Mouse (Mus musculus) thymus, adult 2 months (tissue): ENCODE measurements around the gene Ckap2. TPM values are rescaled to one million over a fixed set of nuclear protein-coding genes. Genes with fewer than 3 reads are reported as not detected.

ENCODE experiments used
- DNase-seq: peaks from one replicate; pipeline ENCODE4 v3.0.0; 2021
- H3K27ac ChIP-seq: fragments of 200-500 bp; 2 replicates; pipeline ENCODE4 v1.5.1; 2012; ENCODE audit warnings: low read length, control low read depth; ENCODE audit not compliant: control insufficient read depth, insufficient read depth
- H3K27me3 ChIP-seq: fragments of 200-500 bp; 2 replicates; pipeline ENCODE4 v1.6.1; 2012; ENCODE audit warnings: mild to moderate bottlenecking, low read length, moderate library complexity, mixed read lengths; ENCODE audit not compliant: control insufficient read depth, insufficient read depth
- H3K36me3 ChIP-seq: fragments of 200-500 bp; 2 replicates; pipeline ENCODE4 v1.6.1; 2012; ENCODE audit warnings: mild to moderate bottlenecking, low read length, moderate library complexity; ENCODE audit not compliant: control insufficient read depth, insufficient read depth
- H3K4me1 ChIP-seq: fragments of 200-500 bp; replicated peaks from 2 replicates; pipeline ENCODE4 v1.6.1; 2012; ENCODE audit warnings: low read length; ENCODE audit not compliant: control insufficient read depth, insufficient read depth
- H3K4me3 ChIP-seq: fragments of 200-500 bp; 2 replicates; pipeline ENCODE4 v1.5.1; 2012; ENCODE audit warnings: mild to moderate bottlenecking, low read length, control low read depth, moderate library complexity; ENCODE audit not compliant: control insufficient read depth, insufficient read depth
- CTCF ChIP-seq: fragments of 200-500 bp; IDR thresholded peaks from 2 replicates; pipeline ENCODE4 v1.5.1; 2012; ENCODE audit warnings: mild to moderate bottlenecking, control low read depth, low read length, moderate library complexity, borderline replicate concordance; ENCODE audit not compliant: control insufficient read depth, poor library complexity, insufficient read depth; ENCODE audit errors: extremely low read depth
- POLR2A ChIP-seq: fragments of 200-500 bp; IDR thresholded peaks from 2 replicates; pipeline ENCODE4 v1.6.1; 2012; ENCODE audit warnings: mild to moderate bottlenecking, low read length, control low read depth, moderate library complexity; ENCODE audit not compliant: control insufficient read depth, poor library complexity, insufficient read depth; ENCODE audit errors: extremely low read depth
- WGBS: fragments of 180-500 bp; shearing (Covaris S2); methylation state at CpG from one replicate; pipeline ENCODE4 v1.1.7; 2018; 5-methylcytosine and 5-hydroxymethylcytosine counted together
- polyA plus RNA-seq: library from polyadenylated mRNA; depleted of rRNA; stranded (reverse); fragments of >200 nt; gene quantifications from 2 replicates; pipeline ENCODE4 v1.2.3, GENCODE M21; 2012

The Ckap2 gene
- polyA plus RNA-seq, 1 experiment: 13.6 TPM

- Histone ChIP-seq H3K27ac (no peak overlapping the region), H3K4me1 (no peaks in the 10 kb centered on the region), H3K4me3 (no peak overlapping the region), H3K27me3 (no peaks in the 10 kb centered on the region), H3K36me3 (no peaks in the 10 kb centered on the region)
- TF ChIP-seq CTCF: no peak
- no peak for TF ChIP-seq POLR2A
- 95% methylated on average over 11 of the region's 11 CpGs for WGBS
- no peak for DNase-seq
Measured at GRCm38 (mm10) chr8:22149643-22150344, 35.8 kb downstream of the Ckap2 start.

- WGBS: 99% methylated on average over 7 of the region's 7 CpGs
- no peak for DNase-seq
- no peaks in the 10 kb centered on the region for H3K4me1 ChIP-seq
- no peaks in the 10 kb centered on the region for H3K27me3 ChIP-seq
- H3K27ac ChIP-seq: no peak overlapping the region
- no peaks in the 10 kb centered on the region for H3K36me3 ChIP-seq
- H3K4me3 ChIP-seq: no peak overlapping the region
- TF ChIP-seq POLR2A: no peak
- TF ChIP-seq CTCF: no peak
Measured at GRCm38 (mm10) chr8:22148367-22148740, 37.3 kb downstream of the Ckap2 start.

- H3K27ac ChIP-seq: no peak overlapping the region
- no peak for DNase-seq
- TF ChIP-seq POLR2A: no peak
- TF ChIP-seq CTCF: no peak
- 89% methylated on average over 9 of the region's 9 CpGs for WGBS
- no peaks in the 10 kb centered on the region for H3K4me1 ChIP-seq
- H3K27me3 ChIP-seq: no peaks in the 10 kb centered on the region
- no peaks in the 10 kb centered on the region for H3K36me3 ChIP-seq
- H3K4me3 ChIP-seq: no peak overlapping the region
Measured at GRCm38 (mm10) chr8:22147706-22148366, 37.8 kb downstream of the Ckap2 start.

GRCm38 (mm10) chr8:22145831-22146230 is 39.8 kb downstream of the Ckap2 start:
- Histone ChIP-seq H3K36me3 (no peaks in the 10 kb centered on the region), H3K4me1 (no peaks in the 10 kb centered on the region), H3K4me3 (no peak overlapping the region), H3K27me3 (no peaks in the 10 kb centered on the region), H3K27ac (no peak overlapping the region)
- no peak for TF ChIP-seq POLR2A
- TF ChIP-seq CTCF: no peak
- WGBS: 94% methylated on average over 6 of the region's 6 CpGs
- no peak for DNase-seq

- 97% methylated on average over 1 of the region's 1 CpGs for WGBS
- no peaks in the 10 kb centered on the region for H3K27me3 ChIP-seq
- TF ChIP-seq CTCF (no peak), POLR2A (no peak)
Measured at GRCm38 (mm10) chr8:22143764-22144491, 41.7 kb downstream of the Ckap2 start.

GRCm38 (mm10) chr8:22142592-22142991 is 43.0 kb downstream of the Ckap2 start:
- no peaks in the 10 kb centered on the region for H3K27me3 ChIP-seq
- WGBS: 96% methylated on average over 4 of the region's 4 CpGs
- H3K27ac ChIP-seq: no peak overlapping the region
- no peak overlapping the region for H3K4me3 ChIP-seq
- DNase-seq: no peak
- H3K4me1 ChIP-seq: no peaks in the 10 kb centered on the region
- TF ChIP-seq CTCF (no peak), POLR2A (no peak)
- no peaks in the 10 kb centered on the region for H3K36me3 ChIP-seq

More at GRCm38 (mm10) chr8:22143764-22144491, 41.7 kb downstream of the Ckap2 start:
- no peaks in the 10 kb centered on the region for H3K36me3 ChIP-seq
- H3K27ac ChIP-seq: no peak overlapping the region
- no peak overlapping the region for H3K4me3 ChIP-seq
- H3K4me1 ChIP-seq: no peaks in the 10 kb centered on the region
- DNase-seq: no peak
